Mouse (Mus musculus): ENCODE data around the gene Fbxo6. TPM values are rescaled to one million over a fixed set of nuclear protein-coding genes. Genes with fewer than 3 reads are reported as not detected.

Gene Fbxo6
- total RNA-seq, 2 experiments from 2014 or later: 16.8 to 30.8 TPM

Other genes with a start within 250 kb of the Fbxo6 start
- 12.5 and 12.7 TPM in 2 replicates for gene Mfn2, start 247.4 kb downstream of the Fbxo6 start, total RNA-seq (2015)
- gene Mfn2, start 247.4 kb downstream of the Fbxo6 start, total RNA-seq (2017): 15.7 and 17.4 TPM in 2 replicates
- gene Plod1, start 215.4 kb downstream of the Fbxo6 start, total RNA-seq (2015): 10.5 TPM in 2 replicates
- gene Plod1, start 215.4 kb downstream of the Fbxo6 start, total RNA-seq (2017): 22.9 and 25.7 TPM in 2 replicates
- gene 2510039O18Rik, start 211.2 kb downstream of the Fbxo6 start, total RNA-seq (2015): 39.4 and 41.4 TPM in 2 replicates
- gene 2510039O18Rik, start 211.2 kb downstream of the Fbxo6 start, total RNA-seq (2017): 42.1 and 45.5 TPM in 2 replicates
- gene Nppb, start 166.4 kb downstream of the Fbxo6 start, total RNA-seq (2015): not detected in 2 replicates
- not detected in 2 replicates for gene Nppb, start 166.4 kb downstream of the Fbxo6 start, total RNA-seq (2017)
- not detected in 2 replicates for gene Nppa, start 151.4 kb downstream of the Fbxo6 start, total RNA-seq (2015)
- gene Nppa, start 151.4 kb downstream of the Fbxo6 start, total RNA-seq (2017): not detected in 2 replicates
- 5.5 and 7.0 TPM in 2 replicates for gene Clcn6, start 113.3 kb downstream of the Fbxo6 start, total RNA-seq (2015)
- 2.7 and 10.1 TPM in 2 replicates for gene Clcn6, start 113.3 kb downstream of the Fbxo6 start, total RNA-seq (2017)
- gene Mthfr, start 113.1 kb downstream of the Fbxo6 start, total RNA-seq (2015): 14.0 and 14.3 TPM in 2 replicates
- 10.1 and 15.8 TPM in 2 replicates for gene Mthfr, start 113.1 kb downstream of the Fbxo6 start, total RNA-seq (2017)
- gene Agtrap, start 64.1 kb downstream of the Fbxo6 start, total RNA-seq (2015): 13.8 and 19.0 TPM in 2 replicates
- gene Agtrap, start 64.1 kb downstream of the Fbxo6 start, total RNA-seq (2017): 31.9 and 36.0 TPM in 2 replicates
- gene Mad2l2, start 21.8 kb downstream of the Fbxo6 start, total RNA-seq (2015): 21.9 and 25.3 TPM in 2 replicates
- 3.6 and 5.9 TPM in 2 replicates for gene Mad2l2, start 21.8 kb downstream of the Fbxo6 start, total RNA-seq (2017)
- not detected in 2 replicates for gene Draxin, start 21.4 kb downstream of the Fbxo6 start, total RNA-seq (2015)
- 0.04 TPM in 1 of 2 replicates, not detected in the other for gene Draxin, start 21.4 kb downstream of the Fbxo6 start, total RNA-seq (2017)
- gene Fbxo44, start 8.3 kb upstream of the Fbxo6 start, total RNA-seq (2015): 0.93 TPM in 1 of 2 replicates, not detected in the other
- 0.61 and 0.77 TPM in 2 replicates for gene Fbxo44, start 8.3 kb upstream of the Fbxo6 start, total RNA-seq (2017)
- not detected in 2 replicates for gene Fbxo2, start 8.5 kb upstream of the Fbxo6 start, total RNA-seq (2015)
- not detected in 2 replicates for gene Fbxo2, start 8.5 kb upstream of the Fbxo6 start, total RNA-seq (2017)
- not detected in 2 replicates for gene Disp3, start 135.8 kb upstream of the Fbxo6 start, total RNA-seq (2015)
- not detected in 2 replicates for gene Disp3, start 135.8 kb upstream of the Fbxo6 start, total RNA-seq (2017)